Mouse (Mus musculus): Measurements from ENCODE around the gene Jph4. TPM values are rescaled to one million over a fixed set of nuclear protein-coding genes. Genes with fewer than 3 reads are reported as not detected.
A peak's percentile ranks its signal among the peaks of the same experiment; 100 is the strongest.

Gene Jph4
- polyA plus RNA-seq, 1 experiment from 2014 or later: 0.31 TPM

GRCm38 (mm10) chr14:55093927-55094326 is 22.8 kb downstream of the Jph4 start:
- 40% methylated on average over 6 of the region's 6 CpGs for WGBS
- Histone ChIP-seq H3K4me1 (peaks cover 50% of the 10 kb centered on the region), H3K9ac (no peak overlapping the region), H3K27ac (replicated peaks) (no peak overlapping the region), H3K4me3 (0 out of 2 replicates have a peak overlapping the region, but pooled peaks have one; percentile 81), H3K27me3 (replicated peaks) (0 out of 2 replicates have a peak, but pooled peaks cover 4% of the 10 kb centered on the region), H3K36me3 (peaks cover 18% of the 10 kb centered on the region), H3K9me3 (no peaks in the 10 kb centered on the region), H3K4me2 (peak overlapping the region; percentile 82; the same call in 1 of the 2 replicates)
- no peak for ATAC-seq (ENCODE audit: extremely low read depth, insufficient number of reproducible peaks, low FRiP score, low TSS enrichment)

DNA sequence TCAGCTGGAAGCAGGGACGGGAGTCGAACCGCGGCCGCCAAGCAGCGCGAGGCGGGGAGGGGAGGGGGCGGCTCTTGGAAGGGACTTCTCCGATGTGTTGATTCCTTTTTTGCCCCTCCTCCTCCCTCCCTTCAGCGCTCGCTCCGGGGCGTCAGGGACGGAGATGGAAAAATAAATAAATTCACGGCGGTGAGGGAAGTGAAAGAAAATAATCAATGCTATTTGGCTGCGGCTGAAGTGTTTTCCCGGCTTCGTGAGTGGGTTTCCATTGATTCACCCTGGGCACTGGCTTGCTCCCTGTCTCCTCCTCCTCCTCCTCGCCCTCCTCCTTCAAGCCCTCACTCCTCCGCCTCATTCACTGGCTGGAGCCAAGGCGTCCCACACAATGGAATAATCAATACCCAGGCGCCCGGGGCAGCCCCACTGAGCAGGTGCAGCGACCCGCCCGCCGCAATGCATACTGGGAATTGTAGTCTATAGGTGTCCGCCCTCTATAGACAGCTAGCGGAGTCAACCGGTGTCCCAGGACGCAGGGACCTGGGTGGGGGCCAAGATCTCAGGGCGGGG is 24.6 kb downstream of the Jph4 start, which contains the start of gene Zfhx2:
TSS of gene Zfhx2 (minus strand) at position 314 of the 567 bp plus-strand sequence.
- Histone ChIP-seq H3K27ac (replicated peaks) (peak within 1 kb of the TSS; percentile 77), H3K9ac (peak within 1 kb of the TSS; percentile 86), H3K27me3 (replicated peaks) (0 out of 2 replicates have a peak, but pooled peaks cover 4% of the 10 kb centered on the region), H3K4me2 (peak within 1 kb of the TSS; percentile 86), H3K36me3 (no peaks in the 10 kb centered on the region), H3K9me3 (no peaks in the 10 kb centered on the region), H3K4me1 (peaks cover 60% of the 10 kb centered on the region), H3K4me3 (peak within 1 kb of the TSS; percentile 73)
- WGBS: 0% methylated on average over 34 of the region's 34 CpGs
- ATAC-seq (ENCODE audit: extremely low read depth, insufficient number of reproducible peaks, low FRiP score, low TSS enrichment): peak; percentile 84

- Histone ChIP-seq H3K36me3 (no peaks in the 10 kb centered on the region), H3K9ac (peak overlapping the region; percentile 86), H3K27ac (replicated peaks) (peak overlapping the region; percentile 77), H3K9me3 (no peaks in the 10 kb centered on the region), H3K4me2 (peak overlapping the region; percentile 86), H3K4me3 (peak overlapping the region; percentile 73), H3K27me3 (replicated peaks) (0 out of 2 replicates have a peak, but pooled peaks cover 4% of the 10 kb centered on the region), H3K4me1 (peaks cover 55% of the 10 kb centered on the region)
- 4% methylated on average over 34 of the region's 34 CpGs for WGBS
- ATAC-seq (ENCODE audit: extremely low read depth, insufficient number of reproducible peaks, low FRiP score, low TSS enrichment): no peak
These were observed 25.4 kb downstream of the Jph4 start for GRCm38 (mm10) chr14:55091209-55091865.

DNA sequence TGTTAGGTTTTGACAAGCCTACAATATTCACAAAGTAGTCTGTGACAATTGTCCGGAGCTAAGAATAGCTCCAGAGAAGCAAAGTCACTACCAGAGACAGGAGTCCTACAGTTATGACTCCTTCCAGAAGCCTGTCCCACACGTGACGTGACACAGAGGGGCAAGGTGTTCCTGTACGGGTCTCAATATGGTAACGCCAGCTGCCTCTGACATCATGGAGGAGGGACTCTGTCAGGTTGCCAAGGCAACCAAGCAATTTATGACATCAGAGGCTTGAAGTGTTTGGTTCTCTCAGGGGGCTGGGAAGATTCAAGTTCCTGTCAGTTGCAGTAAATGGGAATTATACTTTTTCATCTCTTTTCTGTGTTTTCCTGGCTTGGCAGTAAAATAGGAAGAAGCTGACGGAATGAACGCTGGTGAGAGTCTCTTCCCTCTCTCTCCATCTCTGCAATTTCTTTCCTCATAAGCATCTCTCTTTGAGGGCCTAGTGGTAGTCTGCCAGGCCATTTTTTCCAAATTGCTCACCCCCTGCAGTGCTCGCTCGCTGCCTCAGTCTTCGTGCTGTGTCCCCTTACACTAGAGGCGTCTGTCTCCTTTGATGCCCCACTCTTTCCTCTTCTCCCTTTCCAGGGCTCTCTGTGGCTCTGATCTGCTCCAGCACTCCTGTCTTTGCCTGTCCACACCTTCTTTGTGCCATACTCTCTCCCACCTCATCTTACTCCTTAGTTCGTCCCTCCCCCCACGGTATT is 27.4 kb downstream of the Jph4 start:
- Histone ChIP-seq H3K4me3 (no peak overlapping the region), H3K4me1 (peaks cover 52% of the 10 kb centered on the region), H3K9ac (peak overlapping the region; percentile 45; the same call in 1 of the 2 replicates), H3K4me2 (peak overlapping the region; percentile 23), H3K27ac (replicated peaks) (peak overlapping the region; percentile 60), H3K36me3 (no peaks in the 10 kb centered on the region), H3K27me3 (replicated peaks) (0 out of 2 replicates have a peak, but pooled peaks cover 4% of the 10 kb centered on the region), H3K9me3 (no peaks in the 10 kb centered on the region)
- no peak for ATAC-seq (ENCODE audit: extremely low read depth, insufficient number of reproducible peaks, low FRiP score, low TSS enrichment)
- WGBS: 47% methylated on average over 13 of the region's 13 CpGs

DNA sequence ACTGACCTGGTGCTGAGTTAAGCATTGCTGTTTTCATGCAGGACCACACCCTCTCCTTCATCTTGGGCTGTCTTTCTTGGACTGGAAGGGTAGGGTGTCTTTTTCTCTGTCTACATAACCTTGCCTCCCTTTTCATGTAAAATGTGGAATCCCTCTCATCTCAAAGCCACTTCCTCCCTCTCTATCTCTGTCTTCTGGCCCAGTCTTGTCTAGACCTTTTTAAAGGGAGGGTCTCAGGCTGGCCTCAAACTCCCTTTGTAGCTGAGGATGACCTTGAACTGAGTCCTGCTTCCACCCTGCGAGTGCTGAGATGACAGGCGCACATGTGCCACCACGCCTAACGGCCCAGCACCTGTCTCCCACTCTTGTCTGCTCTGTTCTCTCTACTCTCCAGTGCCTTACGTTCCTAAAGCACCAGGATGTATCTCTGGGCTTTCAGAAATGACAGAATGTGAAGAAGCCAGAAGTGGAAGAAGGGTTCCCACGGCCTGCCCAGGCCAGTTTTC is 30.7 kb downstream of the Jph4 start:
- H3K27ac ChIP-seq (replicated peaks): no peak overlapping the region
- 77% methylated on average over 6 of the region's 6 CpGs for WGBS
- H3K4me1 ChIP-seq: peaks cover 43% of the 10 kb centered on the region
- H3K9ac ChIP-seq: no peak overlapping the region
- 0 out of 2 replicates have a peak, but pooled peaks cover 4% of the 10 kb centered on the region for H3K27me3 ChIP-seq (replicated peaks)
- no peaks in the 10 kb centered on the region for H3K9me3 ChIP-seq
- no peaks in the 10 kb centered on the region for H3K36me3 ChIP-seq
- no peak overlapping the region for H3K4me2 ChIP-seq
- H3K4me3 ChIP-seq: no peak overlapping the region
- ATAC-seq (ENCODE audit: extremely low read depth, insufficient number of reproducible peaks, low FRiP score, low TSS enrichment): no peak

GRCm38 (mm10) chr14:55085324-55086008 is 31.3 kb downstream of the Jph4 start:
- H3K36me3 ChIP-seq: no peaks in the 10 kb centered on the region
- H3K4me2 ChIP-seq: no peak overlapping the region
- H3K27me3 ChIP-seq (replicated peaks): no peaks in the 10 kb centered on the region
- WGBS: 52% methylated on average over 9 of the region's 9 CpGs
- H3K9ac ChIP-seq: no peak overlapping the region
- H3K4me1 ChIP-seq: peaks cover 38% of the 10 kb centered on the region
- H3K4me3 ChIP-seq: no peak overlapping the region
- no peak for ATAC-seq (ENCODE audit: extremely low read depth, insufficient number of reproducible peaks, low FRiP score, low TSS enrichment)
- H3K9me3 ChIP-seq: no peaks in the 10 kb centered on the region
- no peak overlapping the region for H3K27ac ChIP-seq (replicated peaks)

GRCm38 (mm10) chr14:55083481-55083880 is 33.3 kb downstream of the Jph4 start:
- H3K9ac ChIP-seq: no peak overlapping the region
- WGBS: 58% methylated on average over 6 of the region's 6 CpGs
- H3K27me3 ChIP-seq (replicated peaks): peaks cover 12% of the 10 kb centered on the region
- peaks cover 37% of the 10 kb centered on the region for H3K4me1 ChIP-seq
- no peak overlapping the region for H3K4me2 ChIP-seq
- H3K36me3 ChIP-seq: no peaks in the 10 kb centered on the region
- ATAC-seq (ENCODE audit: extremely low read depth, insufficient number of reproducible peaks, low FRiP score, low TSS enrichment): no peak
- H3K27ac ChIP-seq (replicated peaks): no peak overlapping the region
- no peaks in the 10 kb centered on the region for H3K9me3 ChIP-seq
- no peak overlapping the region for H3K4me3 ChIP-seq

- Histone ChIP-seq H3K4me3 (no peak overlapping the region), H3K27me3 (replicated peaks) (peaks cover 31% of the 10 kb centered on the region), H3K27ac (replicated peaks) (no peak overlapping the region), H3K36me3 (no peaks in the 10 kb centered on the region), H3K4me2 (no peak overlapping the region), H3K9me3 (no peaks in the 10 kb centered on the region), H3K9ac (no peak overlapping the region), H3K4me1 (peaks cover 45% of the 10 kb centered on the region)
- ATAC-seq (ENCODE audit: extremely low read depth, insufficient number of reproducible peaks, low FRiP score, low TSS enrichment): no peak
- WGBS: 26% methylated on average over 5 of the region's 5 CpGs
These were observed 35.6 kb downstream of the Jph4 start for GRCm38 (mm10) chr14:55081105-55081504.

DNA sequence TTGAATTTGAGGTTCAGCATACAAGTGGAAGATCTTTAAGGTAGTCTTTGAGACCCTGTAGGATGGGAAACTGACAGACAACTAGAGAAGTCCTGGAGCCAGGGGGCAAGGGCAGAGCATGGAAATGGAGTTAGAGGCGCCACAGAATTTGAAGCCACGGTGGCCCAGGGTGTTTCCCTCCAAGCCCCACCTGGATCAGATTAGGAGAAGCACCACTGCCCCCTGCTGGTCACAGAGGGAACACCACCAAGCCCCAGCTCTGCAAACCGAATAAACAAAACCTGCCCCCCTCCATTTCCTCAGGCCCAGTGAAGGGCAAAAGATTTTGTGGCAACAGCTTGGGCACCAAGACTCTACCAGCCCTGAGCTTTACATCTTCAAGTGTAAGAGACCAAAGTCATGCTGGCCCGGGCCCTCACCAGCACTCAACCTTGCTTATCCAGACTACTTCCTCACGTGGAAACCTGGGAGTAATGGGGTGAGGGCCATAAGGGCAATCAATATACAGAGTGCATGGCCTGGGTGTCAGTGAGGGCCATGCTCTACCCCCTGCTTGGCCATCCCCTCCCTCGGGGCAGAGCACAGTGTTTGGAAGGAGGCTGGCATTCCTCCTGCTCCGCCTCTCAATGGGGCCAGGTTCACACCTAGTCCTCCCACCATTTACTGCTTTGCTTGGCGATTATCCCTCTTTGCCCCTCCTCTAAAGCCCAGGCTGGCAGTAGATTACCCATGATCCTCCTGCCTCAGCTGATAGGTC is 37.3 kb downstream of the Jph4 start:
- Histone ChIP-seq H3K4me3 (peak overlapping the region; percentile 35), H3K9ac (no peak overlapping the region), H3K36me3 (0 out of 2 replicates have a peak, but pooled peaks cover 4% of the 10 kb centered on the region), H3K27ac (replicated peaks) (peak overlapping the region; percentile 36), H3K4me2 (peak overlapping the region; percentile 65), H3K27me3 (replicated peaks) (peaks cover 46% of the 10 kb centered on the region), H3K4me1 (peaks cover 39% of the 10 kb centered on the region), H3K9me3 (no peaks in the 10 kb centered on the region)
- 21% methylated on average over 8 of the region's 8 CpGs for whole genome bisulfite sequencing
- ATAC-seq (ENCODE audit: extremely low read depth, insufficient number of reproducible peaks, low FRiP score, low TSS enrichment): no peak

GRCm38 (mm10) chr14:55078366-55078989 is 38.3 kb downstream of the Jph4 start:
- Histone ChIP-seq H3K4me1 (peaks cover 39% of the 10 kb centered on the region), H3K4me3 (peak overlapping the region; percentile 35), H3K27me3 (replicated peaks) (peaks cover 54% of the 10 kb centered on the region), H3K4me2 (peak overlapping the region; percentile 65), H3K36me3 (0 out of 2 replicates have a peak, but pooled peaks cover 5% of the 10 kb centered on the region), H3K9ac (peak overlapping the region; percentile 72), H3K9me3 (no peaks in the 10 kb centered on the region), H3K27ac (replicated peaks) (peak overlapping the region; percentile 36)
- 8% methylated on average over 23 of the region's 23 CpGs for WGBS
- no peak for ATAC-seq (ENCODE audit: extremely low read depth, insufficient number of reproducible peaks, low FRiP score, low TSS enrichment)

Measured in heart, embryonic 13.5 days (tissue).